Mouse (Mus musculus): Measurements from ENCODE around the gene Ttc3.

DNA sequence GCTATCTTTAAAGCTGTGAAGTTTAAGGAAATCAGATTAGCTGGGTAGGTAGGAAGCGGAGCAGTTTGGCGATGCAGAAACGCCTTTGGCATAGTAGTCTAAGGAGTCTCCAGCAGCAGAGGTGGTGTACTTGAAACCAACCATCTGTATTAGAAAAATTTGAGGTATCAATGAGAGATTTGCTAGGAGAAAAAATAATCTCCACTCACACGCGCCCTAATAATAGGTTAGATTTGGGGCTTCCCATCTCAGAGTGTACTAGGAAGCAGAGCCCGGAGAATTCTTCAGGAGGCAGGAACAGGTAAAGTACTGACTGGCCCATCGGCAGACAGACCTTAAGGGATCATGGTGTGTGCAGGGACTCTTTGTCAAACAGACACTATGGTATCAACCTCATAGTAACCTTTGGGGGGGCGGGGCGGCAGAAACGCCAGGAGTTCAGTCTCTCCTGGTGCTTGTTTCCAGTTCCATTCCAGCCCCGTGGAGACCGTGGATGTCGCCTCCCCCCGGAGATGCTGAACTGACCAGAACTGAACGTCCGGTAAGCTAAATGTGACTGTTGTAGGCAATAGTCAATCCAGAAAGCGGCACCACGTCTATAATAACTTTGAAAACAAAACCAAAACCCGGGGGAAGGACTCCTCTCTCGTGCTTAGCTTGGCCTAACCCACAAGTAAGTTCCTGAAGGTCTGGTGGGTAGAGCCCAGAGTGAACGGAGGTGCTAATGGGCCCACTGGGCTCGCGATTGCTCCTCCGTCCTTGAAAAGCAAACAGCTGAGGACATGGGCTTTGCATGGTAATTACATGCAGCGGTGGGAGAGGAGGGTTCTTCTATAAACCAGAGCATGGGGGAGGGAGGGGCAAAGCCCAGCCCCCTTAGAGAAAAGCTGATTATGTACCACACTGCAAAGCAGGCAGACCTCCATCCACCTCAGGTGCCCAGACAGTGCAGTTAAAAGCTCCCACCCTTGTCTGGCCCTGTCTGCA is 41.2 kb upstream of the Ttc3 start:
- TF ChIP-seq CTCF (IDR thresholded peaks at IDR 0.05; ENCODE audit: extremely low read depth, insufficient read length, insufficient replicate concordance, low read depth, low read length) (0 out of 2 replicates have a peak, but pooled peaks have one; percentile 1), POLR2A (IDR thresholded peaks at IDR 0.05; ENCODE audit: low read depth, low read length) (no peak)
